Mouse (Mus musculus): ENCODE measurements at regions not wholly inside any gene's neighbourhood (a gene's known extent, or its start where the extent isn't known, plus 50 kb on each side); places are given as distances from the start of the nearest gene placed in this dataset.

- no peak overlapping the region for H3K27ac ChIP-seq (ENCODE audit: insufficient read depth, low read length)
- 0 out of 2 replicates have a peak, but pooled peaks cover 3% of the 10 kb centered on the region for H3K4me1 ChIP-seq (ENCODE audit: control insufficient read depth, insufficient read depth, low read length)
- H3K4me3 ChIP-seq (ENCODE audit: insufficient read depth, low read length): no peak overlapping the region
- no peak for TF ChIP-seq POLR2A (IDR thresholded peaks at IDR 0.05; ENCODE audit: low read depth, low read length)
- no peak for TF ChIP-seq CTCF (IDR thresholded peaks at IDR 0.05; ENCODE audit: borderline replicate concordance, insufficient read depth, low read length)
Observed at GRCm38 (mm10) chr10:17600762-17601108, 122.3 kb upstream of the Cited2 start.

- Histone ChIP-seq H3K27ac (ENCODE audit: insufficient read depth, low read length) (no peak overlapping the region), H3K4me3 (ENCODE audit: insufficient read depth, low read length) (no peak overlapping the region), H3K4me1 (ENCODE audit: control insufficient read depth, insufficient read depth, low read length) (0 out of 2 replicates have a peak, but pooled peaks cover 3% of the 10 kb centered on the region)
- TF ChIP-seq CTCF (IDR thresholded peaks at IDR 0.05; ENCODE audit: borderline replicate concordance, insufficient read depth, low read length): no peak
- no peak for TF ChIP-seq POLR2A (IDR thresholded peaks at IDR 0.05; ENCODE audit: low read depth, low read length)
Observed at GRCm38 (mm10) chr10:17602446-17602845, 120.6 kb upstream of the Cited2 start.

- no peak overlapping the region for H3K27ac ChIP-seq (ENCODE audit: insufficient read depth, low read length)
- no peaks in the 10 kb centered on the region for H3K4me1 ChIP-seq (ENCODE audit: control insufficient read depth, insufficient read depth, low read length)
- TF ChIP-seq CTCF (IDR thresholded peaks at IDR 0.05; ENCODE audit: borderline replicate concordance, insufficient read depth, low read length): no peak
- H3K4me3 ChIP-seq (ENCODE audit: insufficient read depth, low read length): no peak overlapping the region
Observed at GRCm38 (mm10) chr10:17608220-17608619, 114.8 kb upstream of the Cited2 start.

GRCm38 (mm10) chr10:17610592-17610991 lies 112.4 kb upstream of the Cited2 start:
- Histone ChIP-seq H3K4me1 (ENCODE audit: control insufficient read depth, insufficient read depth, low read length) (no peaks in the 10 kb centered on the region), H3K4me3 (ENCODE audit: insufficient read depth, low read length) (no peak overlapping the region), H3K27ac (ENCODE audit: insufficient read depth, low read length) (no peak overlapping the region)
- TF ChIP-seq POLR2A (IDR thresholded peaks at IDR 0.05; ENCODE audit: low read depth, low read length) (no peak), CTCF (IDR thresholded peaks at IDR 0.05; ENCODE audit: borderline replicate concordance, insufficient read depth, low read length) (no peak)

GRCm38 (mm10) chr10:17613281-17613680 lies 109.7 kb upstream of the Cited2 start:
- H3K4me1 ChIP-seq (ENCODE audit: control insufficient read depth, insufficient read depth, low read length): no peaks in the 10 kb centered on the region
- H3K4me3 ChIP-seq (ENCODE audit: insufficient read depth, low read length): no peak overlapping the region
- no peak overlapping the region for H3K27ac ChIP-seq (ENCODE audit: insufficient read depth, low read length)
- TF ChIP-seq CTCF (IDR thresholded peaks at IDR 0.05; ENCODE audit: borderline replicate concordance, insufficient read depth, low read length): no peak
- no peak for TF ChIP-seq POLR2A (IDR thresholded peaks at IDR 0.05; ENCODE audit: low read depth, low read length)

- H3K4me1 ChIP-seq (ENCODE audit: control insufficient read depth, insufficient read depth, low read length): no peaks in the 10 kb centered on the region
- H3K4me3 ChIP-seq (ENCODE audit: insufficient read depth, low read length): no peak overlapping the region
- H3K27ac ChIP-seq (ENCODE audit: insufficient read depth, low read length): no peak overlapping the region
- no peak for TF ChIP-seq CTCF (IDR thresholded peaks at IDR 0.05; ENCODE audit: borderline replicate concordance, insufficient read depth, low read length)
- no peak for TF ChIP-seq POLR2A (IDR thresholded peaks at IDR 0.05; ENCODE audit: low read depth, low read length)
Observed at GRCm38 (mm10) chr10:17618024-17618423, 105.0 kb upstream of the Cited2 start.

GRCm38 (mm10) chr10:17619617-17620016 lies 103.4 kb upstream of the Cited2 start:
- TF ChIP-seq POLR2A (IDR thresholded peaks at IDR 0.05; ENCODE audit: low read depth, low read length) (no peak), CTCF (IDR thresholded peaks at IDR 0.05; ENCODE audit: borderline replicate concordance, insufficient read depth, low read length) (no peak)

GRCm38 (mm10) chr10:17621703-17622385 lies 101.2 kb upstream of the Cited2 start:
- no peak for TF ChIP-seq CTCF (IDR thresholded peaks at IDR 0.05; ENCODE audit: borderline replicate concordance, insufficient read depth, low read length)
- TF ChIP-seq POLR2A (IDR thresholded peaks at IDR 0.05; ENCODE audit: low read depth, low read length): no peak
- Histone ChIP-seq H3K4me3 (ENCODE audit: insufficient read depth, low read length) (no peak overlapping the region), H3K27ac (ENCODE audit: insufficient read depth, low read length) (no peak overlapping the region), H3K4me1 (ENCODE audit: control insufficient read depth, insufficient read depth, low read length) (no peaks in the 10 kb centered on the region)

More at GRCm38 (mm10) chr10:17619617-17620016, 103.4 kb upstream of the Cited2 start:
- no peaks in the 10 kb centered on the region for H3K4me1 ChIP-seq (ENCODE audit: control insufficient read depth, insufficient read depth, low read length)
- H3K27ac ChIP-seq (ENCODE audit: insufficient read depth, low read length): no peak overlapping the region
- H3K4me3 ChIP-seq (ENCODE audit: insufficient read depth, low read length): no peak overlapping the region

- TF ChIP-seq POLR2A (IDR thresholded peaks at IDR 0.05; ENCODE audit: low read depth, low read length): no peak
- no peak for TF ChIP-seq CTCF (IDR thresholded peaks at IDR 0.05; ENCODE audit: borderline replicate concordance, insufficient read depth, low read length)
- H3K4me1 ChIP-seq (ENCODE audit: control insufficient read depth, insufficient read depth, low read length): no peaks in the 10 kb centered on the region
- H3K27ac ChIP-seq (ENCODE audit: insufficient read depth, low read length): no peak overlapping the region
- H3K4me3 ChIP-seq (ENCODE audit: insufficient read depth, low read length): no peak overlapping the region
Observed at GRCm38 (mm10) chr10:17622802-17623201, 100.2 kb upstream of the Cited2 start.

- no peak overlapping the region for H3K27ac ChIP-seq (ENCODE audit: insufficient read depth, low read length)
- TF ChIP-seq CTCF (IDR thresholded peaks at IDR 0.05; ENCODE audit: borderline replicate concordance, insufficient read depth, low read length): no peak
- no peak for TF ChIP-seq POLR2A (IDR thresholded peaks at IDR 0.05; ENCODE audit: low read depth, low read length)
Observed at GRCm38 (mm10) chr10:17629709-17630108, 93.3 kb upstream of the Cited2 start.

More at GRCm38 (mm10) chr10:17629709-17630108, 93.3 kb upstream of the Cited2 start:
- Histone ChIP-seq H3K4me3 (ENCODE audit: insufficient read depth, low read length) (no peak overlapping the region), H3K4me1 (ENCODE audit: control insufficient read depth, insufficient read depth, low read length) (no peaks in the 10 kb centered on the region)
